Mouse (Mus musculus) embryonic facial prominence, embryonic 11.5 days (tissue): ENCODE results near the gene Mdc1. TPM values are rescaled to one million over a fixed set of nuclear protein-coding genes. Genes with fewer than 3 reads are reported as not detected.
A peak's percentile ranks its signal among the peaks of the same experiment; 100 is the strongest.

Source experiments
- ATAC-seq: fragments of 200-750 bp; cut with Nextera tagmentation; replicated peaks from 2 replicates; pipeline ENCODE4 v1.8.0; 2017; ENCODE audit warnings: low read depth; ENCODE audit not compliant: insufficient number of reproducible peaks, low FRiP score, low TSS enrichment
- DNase-seq: peaks from one replicate; pipeline ENCODE4 v3.0.0-alpha.2; 2015; ENCODE audit warnings: low spot score
- H3K27ac ChIP-seq: fragments of 300-500 bp; sonication (generic); replicated peaks from 2 replicates; pipeline ENCODE4 v1.5.1; 2014; ENCODE audit warnings: mild to moderate bottlenecking, low read depth, low read length, control low read depth
- H3K27me3 ChIP-seq: fragments of 300-500 bp; sonication (generic); 2 replicates; pipeline ENCODE4 v1.6.1; 2014; ENCODE audit warnings: mild to moderate bottlenecking, low read length, moderate library complexity, mixed read lengths; ENCODE audit not compliant: control insufficient read depth, insufficient read depth
- H3K36me3 ChIP-seq: fragments of 300-500 bp; sonication (generic); replicated peaks from 2 replicates; pipeline ENCODE4 v1.6.1; 2014; ENCODE audit warnings: low read depth, mild to moderate bottlenecking, low read length, moderate library complexity, mixed read lengths; ENCODE audit not compliant: control insufficient read depth, insufficient read depth
- H3K4me1 ChIP-seq: fragments of 300-500 bp; sonication (generic); 2 replicates; pipeline ENCODE4 v1.6.1; 2014; ENCODE audit warnings: low read length, mixed read lengths; ENCODE audit not compliant: control insufficient read depth, insufficient read depth
- H3K4me2 ChIP-seq: fragments of 300-500 bp; sonication (generic); 2 replicates; pipeline ENCODE4 v1.6.1; 2014; ENCODE audit warnings: low read depth, mild to moderate bottlenecking, control low read depth, low read length, moderate library complexity
- H3K4me3 ChIP-seq: fragments of 300-500 bp; sonication (generic); 2 replicates; pipeline ENCODE4 v1.5.1; 2014; ENCODE audit warnings: low read depth, low read length, control low read depth
- H3K9ac ChIP-seq: fragments of 300-500 bp; sonication (generic); replicated peaks from 2 replicates; pipeline ENCODE4 v1.6.1; 2014; ENCODE audit warnings: mild to moderate bottlenecking, control low read depth, low read length
- H3K9me3 ChIP-seq: fragments of 300-500 bp; sonication (generic); replicated peaks from 2 replicates; pipeline ENCODE4 v1.6.1; 2016; ENCODE audit warnings: mild to moderate bottlenecking, low read length, inconsistent platforms, mixed read lengths; ENCODE audit not compliant: control insufficient read depth
- WGBS: fragments of 180-500 bp; shearing (Covaris S2); extraction: QIAGEN DNeasy Blood & Tissue Kit; methylation state at CpG from one replicate; pipeline ENCODE4 v1.1.7; 2014; 5-methylcytosine and 5-hydroxymethylcytosine counted together
- polyA plus RNA-seq: library from polyadenylated mRNA; unstranded; fragments of >200 nt; fragmentation: Nextera tagmentation; extraction: Ambion mirVana; gene quantifications from 2 replicates; pipeline ENCODE4 v1.2.1, GENCODE M21; 2014

Mdc1 gene
- polyA plus RNA-seq, 1 experiment from 2014 or later = 23.4 TPM

GRCm38 (mm10) chr17:35879245-35880057 lies 38.1 kb downstream of the Mdc1 start, which contains the start of gene Dhx16:
Dhx16 (plus strand) TSS chr17:35879819.
- Histone ChIP-seq H3K4me1 (no peaks in the 10 kb centered on the region), H3K4me2 (peak within 1 kb of the TSS; percentile 38), H3K9me3 (no peaks in the 10 kb centered on the region), H3K9ac (peak within 1 kb of the TSS; percentile 75), H3K4me3 (peak within 1 kb of the TSS; percentile 86), H3K27ac (no peak within 1 kb of the TSS; the same call in 1 of the 2 replicates), H3K36me3 (peaks cover 3% of the 10 kb centered on the region; the same call in 1 of the 2 replicates), H3K27me3 (no peaks in the 10 kb centered on the region)
- ATAC-seq (peak; percentile 85), DNase-seq (peak; percentile 97)
- WGBS = 6% methylated on average over 66 of the region's 66 CpGs

- no peak overlapping the region for H3K4me3 ChIP-seq
- no peak for DNase-seq
Measured at GRCm38 (mm10) chr17:35882924-35883323, 41.6 kb downstream of the Mdc1 start.

GRCm38 (mm10) chr17:35883777-35884176 lies 42.5 kb downstream of the Mdc1 start:
- Histone ChIP-seq H3K27ac (no peak overlapping the region), H3K27me3 (no peaks in the 10 kb centered on the region), H3K4me1 (no peaks in the 10 kb centered on the region), H3K4me3 (no peak overlapping the region), H3K9me3 (no peaks in the 10 kb centered on the region), H3K4me2 (no peak overlapping the region), H3K9ac (no peak overlapping the region), H3K36me3 (peaks cover 9% of the 10 kb centered on the region)
- DNase-seq (no peak), ATAC-seq (no peak)
- WGBS = 90% methylated on average over 14 of the region's 14 CpGs

More at GRCm38 (mm10) chr17:35882924-35883323, 41.6 kb downstream of the Mdc1 start:
- 90% methylated on average over 17 of the region's 17 CpGs for WGBS
- Histone ChIP-seq H3K9ac (no peak overlapping the region), H3K4me1 (no peaks in the 10 kb centered on the region), H3K9me3 (no peaks in the 10 kb centered on the region), H3K36me3 (peaks cover 9% of the 10 kb centered on the region), H3K4me2 (no peak overlapping the region; the same call in 1 of the 2 replicates), H3K27me3 (no peaks in the 10 kb centered on the region), H3K27ac (no peak overlapping the region)
- no peak for ATAC-seq

GRCm38 (mm10) chr17:35887725-35888124 lies 46.4 kb downstream of the Mdc1 start:
- Histone ChIP-seq H3K27ac (no peak overlapping the region), H3K4me3 (no peak overlapping the region), H3K4me2 (no peak overlapping the region), H3K9me3 (no peaks in the 10 kb centered on the region), H3K36me3 (peaks cover 19% of the 10 kb centered on the region), H3K27me3 (no peaks in the 10 kb centered on the region), H3K4me1 (no peaks in the 10 kb centered on the region), H3K9ac (no peak overlapping the region)
- ATAC-seq (no peak), DNase-seq (no peak)
- 87% methylated on average over 13 of the region's 17 CpGs for WGBS

GRCm38 (mm10) chr17:35896781-35897643 lies 55.7 kb downstream of the Mdc1 start, which contains the start of gene 2310061I04Rik:
2310061I04Rik (minus strand) TSS chr17:35897431.
- peak within 1 kb of the TSS; percentile 61; the same call in 1 of the 2 replicates for H3K27ac ChIP-seq
- WGBS = under 1% methylated on average over 76 of the region's 86 CpGs
- DNase-seq = peak; percentile 94
- H3K4me1 ChIP-seq = no peaks in the 10 kb centered on the region; the same call in 1 of the 2 replicates
- peak; percentile 91 for ATAC-seq
- H3K4me2 ChIP-seq = peak within 1 kb of the TSS; percentile 94
- H3K27me3 ChIP-seq = no peaks in the 10 kb centered on the region
- peak within 1 kb of the TSS; percentile 70 for H3K4me3 ChIP-seq
- H3K9ac ChIP-seq = peak within 1 kb of the TSS; percentile 74
- peaks cover 7% of the 10 kb centered on the region for H3K36me3 ChIP-seq
- H3K9me3 ChIP-seq = no peaks in the 10 kb centered on the region

GRCm38 (mm10) chr17:35897644-35898573 lies 56.6 kb downstream of the Mdc1 start:
- no peaks in the 10 kb centered on the region for H3K27me3 ChIP-seq
- no peaks in the 10 kb centered on the region for H3K9me3 ChIP-seq
- H3K4me2 ChIP-seq = peak overlapping the region; percentile 20
- 44% methylated on average over 23 of the region's 23 CpGs for WGBS
- H3K4me3 ChIP-seq = no peak overlapping the region
- H3K27ac ChIP-seq = no peak overlapping the region
- DNase-seq (no peak), ATAC-seq (peak; percentile 21; the same call in 1 of the 2 replicates)
- peak overlapping the region; percentile 39; the same call in 1 of the 2 replicates for H3K9ac ChIP-seq
- H3K4me1 ChIP-seq = no peaks in the 10 kb centered on the region; the same call in 1 of the 2 replicates
- H3K36me3 ChIP-seq = peaks cover 4% of the 10 kb centered on the region

- H3K36me3 ChIP-seq = peaks cover 2% of the 10 kb centered on the region
- H3K4me3 ChIP-seq = no peak overlapping the region
- DNase-seq (no peak), ATAC-seq (no peak)
- no peak overlapping the region for H3K4me2 ChIP-seq
- no peak overlapping the region for H3K9ac ChIP-seq
- H3K27me3 ChIP-seq = no peaks in the 10 kb centered on the region
- WGBS = 84% methylated on average over 3 of the region's 3 CpGs
- H3K9me3 ChIP-seq = no peaks in the 10 kb centered on the region
- H3K4me1 ChIP-seq = no peaks in the 10 kb centered on the region; the same call in 1 of the 2 replicates
- H3K27ac ChIP-seq = no peak overlapping the region
Measured at GRCm38 (mm10) chr17:35900636-35901035, 59.3 kb downstream of the Mdc1 start.
